Mouse (Mus musculus) kidney, embryonic 16.5 days (tissue): ENCODE results near the gene Reep3. TPM values are rescaled to one million over a fixed set of nuclear protein-coding genes. Genes with fewer than 3 reads are reported as not detected.

ENCODE experiments used
- ATAC-seq: fragments of 200-750 bp; cut with Nextera tagmentation; 2 replicates; pipeline ENCODE4 v1.8.0; 2017; ENCODE audit warnings: moderate TSS enrichment; ENCODE audit not compliant: low FRiP score, low TSS enrichment
- H3K27ac ChIP-seq: fragments of 300-500 bp; sonication (generic); 2 replicates; pipeline ENCODE4 v1.5.1; 2014; ENCODE audit warnings: low read length
- H3K27me3 ChIP-seq: fragments of 300-500 bp; sonication (generic); 2 replicates; pipeline ENCODE4 v1.6.1; 2014; ENCODE audit warnings: low read length, control low read depth, mixed read lengths; ENCODE audit not compliant: insufficient read depth
- H3K36me3 ChIP-seq: fragments of 300-500 bp; sonication (generic); 2 replicates; pipeline ENCODE4 v1.6.1; 2014; ENCODE audit warnings: low read length, control low read depth, mixed read lengths; ENCODE audit not compliant: insufficient read depth
- H3K4me1 ChIP-seq: fragments of 300-500 bp; sonication (generic); 2 replicates; pipeline ENCODE4 v1.6.1; 2014; ENCODE audit warnings: low read length, control low read depth, mixed read lengths; ENCODE audit not compliant: insufficient read depth
- H3K4me2 ChIP-seq: fragments of 300-500 bp; sonication (generic); replicated peaks from 2 replicates; pipeline ENCODE4 v1.6.1; 2014; ENCODE audit warnings: low read depth, low read length
- H3K4me3 ChIP-seq: fragments of 300-500 bp; sonication (generic); 2 replicates; pipeline ENCODE4 v1.5.1; 2014; ENCODE audit warnings: mild to moderate bottlenecking, low read length
- H3K9ac ChIP-seq: fragments of 300-500 bp; sonication (generic); replicated peaks from 2 replicates; pipeline ENCODE4 v1.6.1; 2014; ENCODE audit warnings: low read length
- H3K9me3 ChIP-seq: fragments of 300-500 bp; sonication (generic); 2 replicates; pipeline ENCODE4 v1.6.1; 2016; ENCODE audit warnings: low read length, control low read depth
- WGBS: fragments of 180-500 bp; shearing (Covaris S2); extraction: QIAGEN DNeasy Blood & Tissue Kit; methylation state at CpG from one replicate; pipeline ENCODE4 v1.1.7; 2014; 5-methylcytosine and 5-hydroxymethylcytosine counted together
- polyA plus RNA-seq: library from polyadenylated mRNA; unstranded; fragments of >200 nt; fragmentation: Nextera tagmentation; extraction: Ambion mirVana; gene quantifications from 2 replicates; pipeline ENCODE4 v1.2.1, GENCODE M21; 2015

The Reep3 gene
- polyA plus RNA-seq, 1 experiment from 2014 or later: 41.6 TPM

DNA sequence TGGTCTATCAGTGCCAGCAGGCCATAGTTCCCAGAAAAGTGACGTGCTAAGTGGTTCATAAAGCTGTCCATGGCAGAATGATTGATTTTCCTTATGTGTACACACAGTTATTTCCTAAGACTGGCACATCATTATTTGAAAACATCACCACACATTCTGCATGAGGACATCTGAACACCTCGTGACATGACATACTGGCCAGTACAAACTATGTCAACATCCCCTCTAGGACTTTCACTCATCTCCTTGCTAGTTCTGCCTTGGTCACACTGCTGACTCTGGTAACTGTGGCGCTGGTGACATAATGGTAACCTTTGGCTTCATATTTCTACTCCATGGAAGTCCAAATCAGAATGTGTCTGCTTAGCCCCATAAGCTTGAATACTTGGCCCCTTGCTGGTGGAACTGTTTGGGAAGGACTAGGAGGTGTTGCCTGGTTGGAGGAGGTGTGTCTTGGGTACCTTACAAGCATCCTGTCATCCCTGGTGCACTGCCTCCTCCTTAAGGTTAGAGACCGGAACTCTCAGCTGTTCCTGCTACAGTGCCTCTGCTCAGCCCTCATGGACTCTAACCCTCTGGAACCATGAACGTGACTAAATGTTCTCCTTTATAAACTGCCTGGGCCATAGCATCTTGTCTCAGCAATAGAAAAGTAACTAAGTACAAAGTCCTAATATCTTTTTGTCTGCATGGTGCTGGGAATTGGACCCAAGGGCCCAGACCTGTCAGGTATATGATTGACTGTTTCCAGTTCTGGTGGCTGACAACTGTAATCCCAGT is 9.1 kb downstream of the Reep3 start:
- Histone ChIP-seq H3K27ac (no peak overlapping the region), H3K27me3 (no peaks in the 10 kb centered on the region), H3K4me1 (peaks cover 12% of the 10 kb centered on the region), H3K4me2 (no peak overlapping the region), H3K4me3 (no peak overlapping the region), H3K9ac (no peak overlapping the region), H3K36me3 (no peaks in the 10 kb centered on the region; the same call in 1 of the 2 replicates), H3K9me3 (no peaks in the 10 kb centered on the region)
- ATAC-seq: 0 out of 2 replicates have a peak, but pooled peaks have one; percentile 13
- 80% methylated on average over 5 of the region's 5 CpGs for WGBS

GRCm38 (mm10) chr10:67085916-67086315 is 10.8 kb downstream of the Reep3 start:
- H3K36me3 ChIP-seq: no peaks in the 10 kb centered on the region; the same call in 1 of the 2 replicates
- H3K9me3 ChIP-seq: no peaks in the 10 kb centered on the region
- no peak overlapping the region for H3K9ac ChIP-seq
- H3K27ac ChIP-seq: no peak overlapping the region
- H3K4me1 ChIP-seq: peaks cover 12% of the 10 kb centered on the region
- no peak for ATAC-seq
- 67% methylated on average over 7 of the region's 7 CpGs for WGBS
- H3K4me3 ChIP-seq: no peak overlapping the region
- H3K27me3 ChIP-seq: no peaks in the 10 kb centered on the region
- H3K4me2 ChIP-seq: no peak overlapping the region

DNA sequence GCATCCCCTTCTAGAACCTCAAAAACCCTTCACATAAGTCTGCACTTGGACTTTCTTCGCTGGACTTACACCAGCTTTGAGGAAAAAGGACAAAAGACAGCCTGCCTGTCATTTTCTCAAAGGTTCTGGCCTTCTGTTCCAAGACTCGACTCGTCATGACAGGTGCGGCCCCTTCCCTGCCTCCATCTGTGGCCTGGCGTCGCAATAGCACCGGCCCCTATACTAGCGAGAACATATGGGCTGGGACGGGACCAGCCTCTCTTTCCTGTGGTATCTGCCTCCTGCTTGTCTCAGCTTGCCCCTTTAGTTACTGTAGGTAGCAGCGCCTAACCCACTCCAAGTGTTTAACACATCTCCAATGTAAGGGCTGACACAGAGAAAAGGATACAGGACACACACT is 11.6 kb downstream of the Reep3 start:
- no peak for ATAC-seq
- peaks cover 12% of the 10 kb centered on the region for H3K4me1 ChIP-seq
- no peaks in the 10 kb centered on the region for H3K9me3 ChIP-seq
- H3K27ac ChIP-seq: no peak overlapping the region
- H3K9ac ChIP-seq: no peak overlapping the region
- no peak overlapping the region for H3K4me3 ChIP-seq
- no peaks in the 10 kb centered on the region; the same call in 1 of the 2 replicates for H3K36me3 ChIP-seq
- no peak overlapping the region for H3K4me2 ChIP-seq
- H3K27me3 ChIP-seq: no peaks in the 10 kb centered on the region
- WGBS: 89% methylated on average over 10 of the region's 10 CpGs

DNA sequence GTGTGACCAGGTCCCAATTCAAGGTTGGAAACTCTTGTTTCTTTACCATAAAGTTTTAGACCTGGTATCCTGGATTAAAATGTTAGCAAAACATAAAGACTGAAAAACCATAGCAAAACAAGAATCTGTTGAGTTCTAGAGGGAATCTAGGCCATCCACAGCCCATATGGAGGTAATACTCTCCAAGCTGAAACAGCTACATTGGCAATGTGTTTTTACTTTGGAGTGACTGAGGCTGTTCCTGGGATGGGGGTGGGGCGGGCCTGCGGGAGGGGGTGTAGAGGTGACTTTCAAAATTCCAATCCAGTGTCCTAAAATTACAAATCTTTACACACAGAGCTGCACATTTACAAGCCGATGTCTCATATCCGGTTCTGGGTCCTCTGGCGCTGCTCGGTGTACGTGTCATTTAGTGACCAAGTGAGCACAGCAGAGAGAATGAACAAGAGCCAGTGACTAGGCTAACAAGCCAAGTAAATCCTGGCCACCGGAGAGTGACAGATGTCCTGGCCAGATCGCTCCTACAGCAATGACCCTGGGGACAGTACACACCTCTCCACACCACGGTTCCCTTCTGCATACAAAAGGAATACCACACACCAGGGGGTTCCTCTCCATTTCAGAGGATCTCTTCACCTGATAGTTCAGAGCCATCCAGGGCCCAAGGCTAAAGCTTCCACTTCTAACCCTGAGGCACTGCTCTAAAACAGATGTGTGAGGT is 13.1 kb downstream of the Reep3 start:
- Histone ChIP-seq H3K9me3 (no peaks in the 10 kb centered on the region), H3K36me3 (no peaks in the 10 kb centered on the region; the same call in 1 of the 2 replicates), H3K27ac (no peak overlapping the region), H3K4me1 (peaks cover 18% of the 10 kb centered on the region), H3K4me3 (no peak overlapping the region), H3K27me3 (no peaks in the 10 kb centered on the region), H3K4me2 (no peak overlapping the region), H3K9ac (no peak overlapping the region)
- no peak for ATAC-seq
- 79% methylated on average over 10 of the region's 10 CpGs for WGBS

- no peak overlapping the region for H3K4me2 ChIP-seq
- H3K4me1 ChIP-seq: peaks cover 18% of the 10 kb centered on the region
- H3K4me3 ChIP-seq: no peak overlapping the region
- no peaks in the 10 kb centered on the region for H3K36me3 ChIP-seq
- 73% methylated on average over 3 of the region's 4 CpGs for whole genome bisulfite sequencing
- H3K9me3 ChIP-seq: no peaks in the 10 kb centered on the region
- no peak overlapping the region for H3K27ac ChIP-seq
- no peak overlapping the region for H3K9ac ChIP-seq
- ATAC-seq: no peak
- H3K27me3 ChIP-seq: no peaks in the 10 kb centered on the region
Measured at GRCm38 (mm10) chr10:67082531-67082930, 14.2 kb downstream of the Reep3 start.

- Histone ChIP-seq H3K27ac (no peak overlapping the region), H3K27me3 (no peaks in the 10 kb centered on the region), H3K4me2 (no peak overlapping the region), H3K9me3 (no peaks in the 10 kb centered on the region), H3K9ac (no peak overlapping the region), H3K36me3 (no peaks in the 10 kb centered on the region), H3K4me1 (peaks cover 22% of the 10 kb centered on the region), H3K4me3 (no peak overlapping the region)
- ATAC-seq: no peak
- WGBS: 73% methylated on average over 18 of the region's 18 CpGs
Measured at GRCm38 (mm10) chr10:67081206-67082007, 15.3 kb downstream of the Reep3 start.

DNA sequence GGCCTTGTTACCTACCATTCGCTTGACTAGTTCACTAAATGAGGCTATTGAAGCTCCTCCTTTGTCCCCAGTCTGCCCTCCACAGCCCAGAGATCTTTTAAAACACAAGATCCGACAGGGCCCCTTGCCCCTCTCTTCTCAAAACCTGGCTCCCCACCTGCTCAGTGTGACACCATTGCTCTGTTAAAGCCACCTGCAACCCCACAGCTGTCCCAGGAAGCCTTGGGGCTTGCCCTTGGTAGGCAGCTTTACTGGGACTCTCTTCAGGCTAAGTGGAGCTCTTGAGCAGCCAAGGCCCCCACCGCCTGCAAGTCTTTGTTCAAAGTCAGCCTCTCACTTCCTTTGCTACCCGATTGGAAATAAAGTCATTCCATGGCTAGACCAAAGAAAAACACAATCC is 17.7 kb downstream of the Reep3 start:
- Histone ChIP-seq H3K4me1 (peaks cover 17% of the 10 kb centered on the region), H3K27ac (no peak overlapping the region; the same call in 1 of the 2 replicates), H3K27me3 (no peaks in the 10 kb centered on the region), H3K9ac (no peak overlapping the region), H3K4me2 (no peak overlapping the region), H3K9me3 (no peaks in the 10 kb centered on the region), H3K36me3 (no peaks in the 10 kb centered on the region), H3K4me3 (no peak overlapping the region)
- WGBS: 41% methylated on average over 4 of the region's 4 CpGs
- ATAC-seq: no peak; the same call in 1 of the 2 replicates

DNA sequence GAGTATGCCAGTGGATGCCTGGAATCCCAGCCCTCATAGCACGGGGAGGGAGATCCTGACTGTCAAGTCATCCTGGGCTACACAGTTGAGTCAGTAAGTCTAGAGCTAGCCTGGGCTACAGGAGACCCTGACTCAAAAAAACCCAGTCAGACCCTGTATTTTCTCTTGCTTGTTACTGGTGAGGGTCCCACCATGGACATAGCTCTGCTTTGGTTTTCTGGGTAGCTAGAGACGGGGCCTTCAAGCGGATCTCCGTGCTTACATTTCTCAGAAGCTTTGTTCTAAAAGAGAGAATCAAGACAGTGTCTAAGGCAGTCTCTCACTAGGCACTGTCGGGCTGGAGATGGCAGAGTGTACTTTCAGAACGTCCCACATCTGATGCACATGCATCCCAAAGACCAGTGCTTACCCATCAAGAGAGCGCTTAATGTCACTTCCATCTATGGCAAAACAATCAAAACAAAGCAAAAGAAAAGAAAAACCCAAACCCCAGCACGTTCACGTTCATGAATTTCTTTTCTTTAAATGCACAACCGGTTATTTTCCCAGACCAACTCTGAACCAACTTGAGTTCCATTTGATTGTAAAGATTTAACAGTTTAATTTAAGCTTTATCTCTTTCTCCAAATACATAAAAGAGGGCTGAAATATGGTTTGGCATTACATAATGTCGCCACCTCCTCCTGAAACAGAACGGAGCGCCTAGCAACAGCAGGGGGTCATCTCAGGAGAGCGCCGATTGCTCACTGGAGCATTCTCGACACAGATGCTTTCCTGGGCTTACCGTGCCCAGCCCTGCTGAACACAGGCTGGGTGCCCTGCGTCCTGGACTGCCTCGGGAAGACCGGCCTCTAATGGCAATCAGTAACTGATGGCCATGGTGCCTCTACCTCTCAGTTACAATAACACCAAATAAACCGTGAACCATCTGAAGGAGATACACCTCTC is 20.5 kb downstream of the Reep3 start:
- ATAC-seq: peak; percentile 71
- H3K4me3 ChIP-seq: no peak overlapping the region
- no peaks in the 10 kb centered on the region for H3K36me3 ChIP-seq
- WGBS: 55% methylated on average over 21 of the region's 21 CpGs
- H3K27me3 ChIP-seq: no peaks in the 10 kb centered on the region
- peaks cover 20% of the 10 kb centered on the region for H3K4me1 ChIP-seq
- H3K9ac ChIP-seq: no peak overlapping the region
- no peak overlapping the region for H3K27ac ChIP-seq
- H3K9me3 ChIP-seq: no peaks in the 10 kb centered on the region
- H3K4me2 ChIP-seq: 0 out of 2 replicates have a peak overlapping the region, but pooled peaks have one; percentile 1

GRCm38 (mm10) chr10:67073577-67073976 is 23.2 kb downstream of the Reep3 start:
- 0 out of 2 replicates have a peak, but pooled peaks cover 2% of the 10 kb centered on the region for H3K36me3 ChIP-seq
- no peaks in the 10 kb centered on the region for H3K27me3 ChIP-seq
- no peak overlapping the region for H3K9ac ChIP-seq
- WGBS: 84% methylated on average over 8 of the region's 8 CpGs
- H3K4me3 ChIP-seq: no peak overlapping the region
- H3K9me3 ChIP-seq: no peaks in the 10 kb centered on the region
- no peak overlapping the region for H3K27ac ChIP-seq
- peaks cover 14% of the 10 kb centered on the region; the same call in 1 of the 2 replicates for H3K4me1 ChIP-seq
- no peak for ATAC-seq
- no peak overlapping the region for H3K4me2 ChIP-seq
